Mouse (Mus musculus): ENCODE measurements around the gene March9.

Gene March9

GRCm38 (mm10) chr10:127036273-127036672, 23.7 kb downstream of the March9 start:
- no peak for DNase-seq (ENCODE audit: low spot score in 2 of 2)

- DNase-seq (ENCODE audit: low spot score in 2 of 2) = no peak
These were observed 26.7 kb downstream of the March9 start for GRCm38 (mm10) chr10:127033301-127033741.

- DNase-seq (ENCODE audit: low spot score in 2 of 2) = peak; percentile 88 to 95
These were observed 29.4 kb downstream of the March9 start, which contains the start of gene Tsfm for GRCm38 (mm10) chr10:127030336-127031296. Gene Tsfm, minus strand, starts transcription at chr10:127030840.

GRCm38 (mm10) chr10:127018422-127018821, 41.6 kb downstream of the March9 start:
- no peak for DNase-seq (ENCODE audit: low spot score in 2 of 2)

GRCm38 (mm10) chr10:127017071-127017470, 42.9 kb downstream of the March9 start:
- no peak for DNase-seq (ENCODE audit: low spot score in 2 of 2)

- DNase-seq (ENCODE audit: low spot score in 2 of 2) = no peak
These were observed 43.5 kb downstream of the March9 start for GRCm38 (mm10) chr10:127016488-127016887.
